Mouse (Mus musculus): Measurements from ENCODE around the gene Frat1.

DNA sequence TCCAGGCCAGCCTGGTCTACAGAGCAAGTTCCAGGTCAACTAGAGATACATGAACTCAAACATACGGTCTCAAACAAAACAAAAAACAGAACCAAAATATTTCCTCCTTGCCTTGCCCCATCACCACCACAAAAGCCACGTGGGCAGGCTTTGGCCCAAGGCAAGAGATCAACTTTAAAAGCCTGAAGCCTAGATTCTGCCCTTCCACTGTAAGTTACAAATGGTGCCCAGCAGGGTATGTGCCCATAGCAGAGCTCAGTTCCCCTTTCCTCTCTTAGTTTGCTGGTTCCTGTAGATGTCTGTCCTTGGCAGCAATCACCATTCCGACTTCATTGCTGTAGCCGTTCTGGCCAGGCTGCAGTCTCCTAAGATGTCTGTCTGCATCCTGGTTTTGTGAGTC lies 12.9 kb downstream of the Frat1 start:
- TF ChIP-seq GATA1 (IDR thresholded peaks at IDR 0.05; ENCODE audit: borderline replicate concordance, low read length) (no peak), FLI1 (IDR thresholded peaks at IDR 0.05; ENCODE audit: low read length) (no peak)
